Mouse (Mus musculus): ENCODE measurements at regions not wholly inside any gene's neighbourhood (a gene's known extent, or its start where the extent isn't known, plus 50 kb on each side); places are given as distances from the start of the nearest gene placed in this dataset.

DNA sequence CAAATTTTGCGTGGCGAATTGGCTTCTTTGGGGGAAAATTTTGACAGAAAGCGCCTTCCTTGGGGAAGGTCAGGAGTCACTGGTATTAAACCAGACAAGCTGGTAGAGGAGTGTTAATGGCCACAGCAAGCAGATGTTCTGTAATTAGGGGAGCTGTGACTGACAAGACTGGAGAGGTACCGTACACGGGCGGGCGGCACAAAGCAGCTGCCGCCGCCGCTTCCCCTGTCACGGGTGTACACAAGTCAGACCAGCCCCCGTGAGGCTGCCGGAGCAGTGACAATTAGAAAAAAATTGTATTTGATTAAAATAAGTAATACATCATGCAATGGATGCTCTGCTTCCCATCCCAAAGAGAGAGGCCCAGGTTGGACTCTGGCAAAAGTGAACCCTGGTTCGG lies 369.8 kb downstream of the Vrk1 start:
- H3K27me3 ChIP-seq (replicated peaks; ENCODE audit: low read depth, poor library complexity, severe bottlenecking) = peaks cover 21% of the 10 kb centered on the region; the same call in 1 of the 2 replicates
- no peaks in the 10 kb centered on the region for H3K9me3 ChIP-seq
- WGBS = 65% methylated on average over 14 of the region's 14 CpGs
- DNase-seq (ENCODE audit: low spot score) = peak; percentile 25
- H3K36me3 ChIP-seq (replicated peaks) = no peaks in the 10 kb centered on the region
- no peak overlapping the region for H3K27ac ChIP-seq (replicated peaks)
- peaks cover 26% of the 10 kb centered on the region for H3K4me1 ChIP-seq
- no peak overlapping the region for H3K4me3 ChIP-seq

DNA sequence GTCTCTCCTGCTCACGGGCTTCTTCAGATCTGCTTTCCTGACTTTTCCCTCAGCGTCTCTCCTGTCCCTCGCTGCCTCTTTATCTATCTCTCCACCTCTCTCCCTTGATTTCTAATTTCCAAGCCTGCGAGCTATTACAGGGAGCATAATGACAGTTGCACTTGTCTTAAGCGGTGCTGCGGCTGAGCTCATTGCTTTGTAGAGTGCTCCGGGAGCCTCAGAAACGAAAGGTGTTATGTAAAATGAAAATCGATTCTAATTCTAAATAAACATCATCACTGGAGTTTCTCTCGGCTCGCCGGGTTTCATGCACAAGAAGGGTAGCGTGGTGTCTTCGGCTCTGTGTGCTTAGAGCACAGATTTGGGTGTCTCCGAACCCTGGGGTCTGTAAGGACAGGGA lies 371.8 kb downstream of the Vrk1 start:
- H3K27ac ChIP-seq (replicated peaks) = no peak overlapping the region
- H3K4me1 ChIP-seq = peaks cover 26% of the 10 kb centered on the region
- DNase-seq (ENCODE audit: low spot score) = no peak
- no peaks in the 10 kb centered on the region for H3K36me3 ChIP-seq (replicated peaks)
- no peak overlapping the region for H3K4me3 ChIP-seq
- H3K9me3 ChIP-seq = no peaks in the 10 kb centered on the region
- peaks cover 21% of the 10 kb centered on the region; the same call in 1 of the 2 replicates for H3K27me3 ChIP-seq (replicated peaks; ENCODE audit: low read depth, poor library complexity, severe bottlenecking)
- WGBS = 84% methylated on average over 15 of the region's 15 CpGs

DNA sequence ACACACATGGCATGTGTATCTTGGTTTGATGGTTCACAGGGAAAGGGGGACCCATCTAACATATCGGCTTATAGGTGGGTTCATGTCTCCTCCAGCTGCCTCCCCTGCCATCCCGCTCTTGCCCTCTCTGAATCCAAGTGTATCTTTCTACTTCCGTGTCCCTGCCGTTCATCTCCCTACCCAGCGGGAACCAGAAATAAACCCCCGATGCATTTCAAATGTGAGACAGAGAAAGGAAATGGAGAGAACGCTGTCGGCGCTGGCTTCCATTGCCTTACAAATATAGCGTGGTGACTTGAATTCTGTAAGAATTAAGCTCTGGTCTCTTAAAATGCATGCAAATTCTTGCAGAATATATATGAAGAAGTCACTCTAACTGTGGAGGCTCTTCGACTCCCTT lies 379.2 kb downstream of the Vrk1 start:
- H3K27me3 ChIP-seq (replicated peaks; ENCODE audit: low read depth, poor library complexity, severe bottlenecking) = no peaks in the 10 kb centered on the region
- WGBS = 92% methylated on average over 11 of the region's 11 CpGs
- no peaks in the 10 kb centered on the region for H3K36me3 ChIP-seq (replicated peaks)
- H3K27ac ChIP-seq (replicated peaks) = no peak overlapping the region
- no peaks in the 10 kb centered on the region for H3K9me3 ChIP-seq
- no peak for DNase-seq (ENCODE audit: low spot score)
- H3K4me1 ChIP-seq = peaks cover 3% of the 10 kb centered on the region; the same call in 1 of the 2 replicates
- no peak overlapping the region for H3K4me3 ChIP-seq

DNA sequence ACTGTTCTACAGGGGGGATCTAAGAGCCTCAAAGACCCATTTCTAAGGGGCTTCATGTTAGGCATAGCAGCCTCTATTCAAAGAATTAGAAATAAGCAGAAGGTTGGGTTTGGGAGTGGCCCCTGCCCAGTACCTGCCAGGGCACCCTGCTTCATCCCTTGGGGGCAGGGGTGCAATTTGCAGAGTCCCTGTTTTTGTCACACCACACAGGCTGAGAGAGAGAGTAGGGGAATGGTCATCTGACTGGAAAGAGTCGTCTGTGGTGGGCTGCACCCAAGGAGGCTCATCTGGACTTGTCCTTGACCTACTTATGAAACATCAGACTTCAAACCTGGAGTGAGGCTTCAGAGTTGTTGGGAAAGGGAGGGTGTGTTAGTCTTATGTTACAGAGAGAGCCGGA lies 382.3 kb downstream of the Vrk1 start:
- Histone ChIP-seq H3K4me3 (no peak overlapping the region), H3K4me1 (no peaks in the 10 kb centered on the region), H3K36me3 (replicated peaks) (no peaks in the 10 kb centered on the region), H3K27me3 (replicated peaks; ENCODE audit: low read depth, poor library complexity, severe bottlenecking) (no peaks in the 10 kb centered on the region), H3K9me3 (no peaks in the 10 kb centered on the region), H3K27ac (replicated peaks) (no peak overlapping the region)
- DNase-seq (ENCODE audit: low spot score) = no peak
- 83% methylated on average over 2 of the region's 2 CpGs for WGBS

DNA sequence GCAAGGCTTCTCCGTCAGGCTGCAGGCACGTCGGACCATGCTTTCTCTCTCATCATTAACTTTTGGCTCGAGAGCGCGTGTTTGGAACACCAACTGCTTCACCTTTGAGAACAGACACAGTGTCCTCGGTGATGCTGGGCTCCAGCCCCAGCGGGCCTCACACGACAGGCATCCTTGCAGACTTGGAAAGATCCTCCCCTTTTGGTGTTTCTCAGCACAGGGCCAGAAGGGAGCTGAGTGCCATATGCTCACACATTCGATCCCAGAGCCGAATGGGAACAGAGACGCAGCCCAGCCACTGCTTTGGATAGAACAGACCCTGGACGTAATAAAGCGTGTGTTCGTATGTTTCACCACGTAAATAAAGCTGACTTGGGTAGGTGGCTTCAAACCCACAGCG lies 389.1 kb downstream of the Vrk1 start:
- Histone ChIP-seq H3K9me3 (no peaks in the 10 kb centered on the region), H3K4me3 (no peak overlapping the region), H3K27ac (replicated peaks) (no peak overlapping the region), H3K4me1 (no peaks in the 10 kb centered on the region), H3K36me3 (replicated peaks) (no peaks in the 10 kb centered on the region), H3K27me3 (replicated peaks; ENCODE audit: low read depth, poor library complexity, severe bottlenecking) (no peaks in the 10 kb centered on the region)
- DNase-seq (ENCODE audit: low spot score) = no peak
- WGBS = 89% methylated on average over 17 of the region's 17 CpGs

DNA sequence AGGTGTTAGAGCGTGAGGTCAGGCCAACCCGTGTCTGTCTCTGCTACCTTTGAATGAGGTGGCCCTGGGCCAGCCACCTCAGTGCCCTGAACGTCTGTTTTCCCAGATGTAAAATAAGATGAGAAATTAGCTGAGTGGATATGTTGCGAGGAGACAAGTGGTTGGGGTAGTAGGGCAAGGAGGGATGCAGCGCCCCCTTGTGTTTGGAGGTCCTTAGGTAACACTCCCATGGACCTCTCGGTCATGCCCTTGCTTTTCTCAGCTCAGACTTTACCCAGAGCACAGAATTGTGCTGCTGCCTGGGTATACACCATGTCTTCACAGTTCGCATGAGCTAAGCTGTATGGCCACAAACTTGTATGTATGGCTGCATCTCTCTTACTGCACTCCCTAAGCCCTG lies 401.0 kb downstream of the Vrk1 start:
- no peaks in the 10 kb centered on the region for H3K9me3 ChIP-seq
- no peaks in the 10 kb centered on the region for H3K36me3 ChIP-seq (replicated peaks)
- no peak overlapping the region for H3K27ac ChIP-seq (replicated peaks)
- no peak for DNase-seq (ENCODE audit: low spot score)
- 84% methylated on average over 7 of the region's 7 CpGs for WGBS
- peaks cover 7% of the 10 kb centered on the region; the same call in 1 of the 2 replicates for H3K4me1 ChIP-seq
- no peak overlapping the region for H3K4me3 ChIP-seq
- H3K27me3 ChIP-seq (replicated peaks; ENCODE audit: low read depth, poor library complexity, severe bottlenecking) = no peaks in the 10 kb centered on the region

DNA sequence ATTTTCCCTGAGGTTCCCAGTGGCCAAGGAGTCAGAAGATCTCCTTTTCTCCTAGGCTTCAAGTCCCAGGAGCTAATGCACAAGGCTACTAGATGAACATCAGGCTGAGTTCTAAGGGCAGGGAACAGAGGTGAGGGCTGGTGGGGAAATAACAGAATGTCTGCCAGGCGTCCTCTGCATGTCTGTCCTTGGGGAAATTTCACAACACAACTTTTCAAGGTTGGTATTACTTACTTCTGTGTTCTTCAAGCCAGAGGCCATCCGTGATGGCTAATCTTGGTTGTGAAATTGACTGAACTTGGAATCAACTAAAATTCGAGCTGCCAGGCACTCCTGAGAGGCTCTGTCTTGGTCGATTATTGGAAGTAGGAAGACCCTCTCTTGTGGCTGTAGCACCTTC lies 416.6 kb downstream of the Vrk1 start:
- no peak overlapping the region for H3K4me3 ChIP-seq
- no peak for DNase-seq (ENCODE audit: low spot score)
- WGBS = 82% methylated on average over 4 of the region's 4 CpGs
- H3K36me3 ChIP-seq (replicated peaks) = no peaks in the 10 kb centered on the region
- H3K27me3 ChIP-seq (replicated peaks; ENCODE audit: low read depth, poor library complexity, severe bottlenecking) = no peaks in the 10 kb centered on the region
- 0 out of 2 replicates have a peak, but pooled peaks cover 3% of the 10 kb centered on the region for H3K4me1 ChIP-seq
- H3K27ac ChIP-seq (replicated peaks) = no peak overlapping the region
- H3K9me3 ChIP-seq = no peaks in the 10 kb centered on the region

DNA sequence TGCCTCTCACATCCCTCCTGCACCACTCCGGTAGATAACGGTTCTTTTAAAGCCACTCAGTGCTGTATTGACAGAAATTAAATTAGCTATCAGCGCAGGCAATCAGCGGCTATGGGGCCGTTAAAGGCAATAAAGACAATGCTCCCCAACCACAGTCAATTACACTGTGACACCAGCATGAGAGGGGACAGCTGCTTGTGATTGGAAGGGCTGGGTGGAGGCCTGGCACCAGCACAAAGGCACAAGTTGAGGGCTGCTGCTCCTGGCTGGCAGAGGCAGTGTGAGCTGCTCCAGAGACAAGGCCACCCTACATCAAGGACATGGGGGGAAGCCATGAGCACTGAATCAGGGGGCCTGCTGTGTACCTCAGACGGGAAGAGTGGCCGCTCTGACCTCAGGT lies 420.0 kb downstream of the Vrk1 start:
- DNase-seq (ENCODE audit: low spot score) = no peak
- H3K27ac ChIP-seq (replicated peaks) = no peak overlapping the region; the same call in 1 of the 2 replicates
- H3K9me3 ChIP-seq = no peaks in the 10 kb centered on the region
- no peaks in the 10 kb centered on the region for H3K27me3 ChIP-seq (replicated peaks; ENCODE audit: low read depth, poor library complexity, severe bottlenecking)
- no peaks in the 10 kb centered on the region for H3K36me3 ChIP-seq (replicated peaks)
- H3K4me3 ChIP-seq = no peak overlapping the region
- peaks cover 7% of the 10 kb centered on the region; the same call in 1 of the 2 replicates for H3K4me1 ChIP-seq
- 75% methylated on average over 7 of the region's 7 CpGs for WGBS

DNA sequence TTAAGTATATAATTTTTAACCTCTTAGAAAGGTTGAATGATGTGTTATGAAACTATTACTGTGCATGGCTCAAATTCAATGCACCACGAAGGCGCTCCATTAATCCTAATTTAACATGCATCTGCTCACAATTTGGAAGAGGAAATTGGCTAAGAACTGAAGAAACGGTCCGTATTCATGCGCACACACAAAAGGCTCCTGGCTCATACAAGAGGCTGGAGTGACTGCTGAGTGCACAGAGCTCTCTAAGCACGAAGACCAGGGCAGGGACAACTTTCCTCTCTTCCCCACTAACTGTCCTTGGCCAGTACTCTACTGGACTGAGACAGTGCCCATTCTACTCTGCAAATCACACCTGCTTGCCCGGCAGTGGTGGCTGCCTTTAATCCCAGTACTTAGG lies 435.1 kb downstream of the Vrk1 start:
- peaks cover 11% of the 10 kb centered on the region for H3K27me3 ChIP-seq (replicated peaks; ENCODE audit: low read depth, poor library complexity, severe bottlenecking)
- DNase-seq (ENCODE audit: low spot score) = no peak
- 57% methylated on average over 7 of the region's 7 CpGs for WGBS
- H3K4me3 ChIP-seq = no peak overlapping the region
- H3K36me3 ChIP-seq (replicated peaks) = no peaks in the 10 kb centered on the region
- H3K27ac ChIP-seq (replicated peaks) = no peak overlapping the region
- peaks cover 30% of the 10 kb centered on the region for H3K4me1 ChIP-seq
- H3K9me3 ChIP-seq = 0 out of 2 replicates have a peak, but pooled peaks cover 3% of the 10 kb centered on the region

DNA sequence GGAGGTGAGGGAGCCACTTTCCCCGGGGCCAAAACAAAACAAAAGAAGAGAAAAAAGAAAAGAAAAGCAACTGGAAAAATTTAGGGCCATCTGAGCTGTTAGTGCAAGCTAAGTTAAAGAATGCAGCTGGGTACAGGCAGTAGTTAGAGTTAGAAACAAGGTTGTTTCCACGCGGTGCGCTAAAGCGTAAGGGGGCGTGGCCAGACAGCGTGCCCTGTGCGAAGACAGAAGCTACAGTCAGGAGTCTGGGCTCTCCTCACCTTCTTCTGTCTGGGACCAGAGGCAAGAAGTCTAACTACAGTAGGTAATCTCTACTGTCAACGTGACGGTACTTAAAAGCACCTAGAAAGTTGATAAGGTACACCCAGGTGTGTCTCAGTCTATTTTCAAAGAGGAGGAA lies 435.9 kb downstream of the Vrk1 start:
- H3K4me1 ChIP-seq = peaks cover 30% of the 10 kb centered on the region
- H3K36me3 ChIP-seq (replicated peaks) = no peaks in the 10 kb centered on the region
- no peak overlapping the region for H3K27ac ChIP-seq (replicated peaks)
- peaks cover 11% of the 10 kb centered on the region for H3K27me3 ChIP-seq (replicated peaks; ENCODE audit: low read depth, poor library complexity, severe bottlenecking)
- H3K9me3 ChIP-seq = 0 out of 2 replicates have a peak, but pooled peaks cover 4% of the 10 kb centered on the region
- no peak overlapping the region for H3K4me3 ChIP-seq
- 67% methylated on average over 10 of the region's 10 CpGs for WGBS
- DNase-seq (ENCODE audit: low spot score) = no peak

DNA sequence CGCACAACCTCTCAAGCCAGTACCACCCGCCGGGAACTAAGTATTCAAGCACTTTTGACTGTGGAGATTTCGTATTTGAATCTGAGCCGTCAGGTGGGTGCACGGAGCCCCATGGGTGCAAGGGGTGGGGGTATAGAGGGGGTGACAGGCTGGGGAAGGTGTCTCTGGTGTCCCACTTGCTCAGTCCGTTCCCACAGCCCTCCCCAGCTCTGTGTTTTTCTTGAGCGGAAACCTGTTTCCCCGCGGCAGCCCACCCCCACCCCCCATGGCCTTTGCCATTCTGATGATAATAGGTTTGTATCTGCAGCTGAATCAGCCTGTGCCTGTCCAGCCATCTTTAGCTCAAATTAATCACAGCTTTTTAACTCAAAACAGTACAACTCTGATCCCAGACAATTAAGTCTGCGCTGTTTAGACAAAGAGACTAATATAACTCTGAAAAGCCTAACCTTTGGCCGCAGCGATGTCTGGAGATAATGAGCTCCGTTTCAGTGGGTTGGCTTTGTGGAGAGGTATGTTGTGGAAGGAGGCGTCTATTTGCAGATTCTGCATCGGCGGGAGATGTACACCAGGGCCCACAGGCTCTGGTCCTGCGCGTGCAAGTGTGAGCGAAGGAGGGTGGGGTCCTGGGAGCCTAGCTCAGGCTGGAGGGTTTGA lies 437.0 kb downstream of the Vrk1 start:
- Histone ChIP-seq H3K4me1 (peaks cover 30% of the 10 kb centered on the region), H3K27me3 (replicated peaks; ENCODE audit: low read depth, poor library complexity, severe bottlenecking) (peaks cover 11% of the 10 kb centered on the region), H3K36me3 (replicated peaks) (no peaks in the 10 kb centered on the region), H3K9me3 (0 out of 2 replicates have a peak, but pooled peaks cover 7% of the 10 kb centered on the region), H3K4me3 (no peak overlapping the region), H3K27ac (replicated peaks) (peak overlapping the region; percentile 40; the same call in 1 of the 2 replicates)
- WGBS = 61% methylated on average over 20 of the region's 20 CpGs
- peak; percentile 30 for DNase-seq (ENCODE audit: low spot score)

DNA sequence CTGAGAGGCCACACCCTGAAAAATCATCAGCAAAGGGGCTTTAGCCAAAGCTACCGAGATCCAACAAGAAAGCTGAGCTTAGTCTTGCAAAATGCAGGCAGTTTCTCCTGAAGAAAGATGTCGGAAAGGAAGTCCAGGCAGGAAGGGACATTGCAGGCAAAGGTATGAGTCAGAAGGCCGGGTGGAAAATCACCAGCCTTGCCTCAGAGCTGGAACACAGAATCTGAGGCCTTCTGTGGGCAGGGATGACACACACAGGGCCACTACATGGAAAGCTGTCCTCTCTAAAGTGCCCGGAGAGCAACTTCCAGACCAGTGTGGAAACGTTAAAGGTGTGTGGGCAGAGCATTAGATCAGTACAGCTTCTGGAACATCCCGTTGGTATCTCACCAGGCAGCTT lies 438.5 kb downstream of the Vrk1 start:
- no peak overlapping the region for H3K27ac ChIP-seq (replicated peaks)
- DNase-seq (ENCODE audit: low spot score) = no peak
- H3K9me3 ChIP-seq = 0 out of 2 replicates have a peak, but pooled peaks cover 7% of the 10 kb centered on the region
- H3K36me3 ChIP-seq (replicated peaks) = no peaks in the 10 kb centered on the region
- 93% methylated on average over 6 of the region's 6 CpGs for WGBS
- peaks cover 8% of the 10 kb centered on the region; the same call in 1 of the 2 replicates for H3K27me3 ChIP-seq (replicated peaks; ENCODE audit: low read depth, poor library complexity, severe bottlenecking)
- H3K4me3 ChIP-seq = no peak overlapping the region
- peaks cover 24% of the 10 kb centered on the region for H3K4me1 ChIP-seq

DNA sequence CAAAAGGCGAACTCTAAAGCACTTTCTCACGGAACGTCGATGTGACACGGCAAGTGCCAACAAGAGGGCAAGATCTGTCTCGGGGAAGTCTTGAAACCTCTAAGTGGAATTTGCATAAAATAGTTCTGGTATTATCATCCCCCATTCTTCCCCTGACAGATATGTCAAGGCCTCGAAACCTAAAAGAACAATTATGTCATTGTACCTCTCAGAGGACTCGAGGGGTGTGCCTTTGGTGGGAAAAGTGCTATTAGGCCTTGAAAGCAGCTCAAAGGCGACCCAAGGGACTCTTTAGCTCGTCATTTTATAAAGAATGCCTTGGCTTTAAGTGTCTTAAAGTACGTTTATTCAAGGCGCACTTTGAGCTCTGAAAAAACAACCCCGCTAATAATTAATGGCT lies 443.5 kb downstream of the Vrk1 start:
- Histone ChIP-seq H3K36me3 (replicated peaks) (no peaks in the 10 kb centered on the region), H3K27me3 (replicated peaks; ENCODE audit: low read depth, poor library complexity, severe bottlenecking) (peaks cover 12% of the 10 kb centered on the region; the same call in 1 of the 2 replicates), H3K4me1 (no peaks in the 10 kb centered on the region), H3K9me3 (0 out of 2 replicates have a peak, but pooled peaks cover 4% of the 10 kb centered on the region), H3K4me3 (no peak overlapping the region), H3K27ac (replicated peaks) (no peak overlapping the region)
- WGBS = 73% methylated on average over 13 of the region's 13 CpGs
- DNase-seq (ENCODE audit: low spot score) = no peak

Data from embryonic facial prominence, embryonic 10.5 days (tissue).